Mouse (Mus musculus) MEL-GATA-1-ER (cell line): ENCODE measurements around the gene Rictor.

Experiments used
- DNase-seq: peaks from one replicate; pipeline ENCODE4 v3.0.0-alpha.2; 2012; ENCODE audit warnings: low read depth; ENCODE audit errors: extremely low read depth

The Rictor gene

DNA sequence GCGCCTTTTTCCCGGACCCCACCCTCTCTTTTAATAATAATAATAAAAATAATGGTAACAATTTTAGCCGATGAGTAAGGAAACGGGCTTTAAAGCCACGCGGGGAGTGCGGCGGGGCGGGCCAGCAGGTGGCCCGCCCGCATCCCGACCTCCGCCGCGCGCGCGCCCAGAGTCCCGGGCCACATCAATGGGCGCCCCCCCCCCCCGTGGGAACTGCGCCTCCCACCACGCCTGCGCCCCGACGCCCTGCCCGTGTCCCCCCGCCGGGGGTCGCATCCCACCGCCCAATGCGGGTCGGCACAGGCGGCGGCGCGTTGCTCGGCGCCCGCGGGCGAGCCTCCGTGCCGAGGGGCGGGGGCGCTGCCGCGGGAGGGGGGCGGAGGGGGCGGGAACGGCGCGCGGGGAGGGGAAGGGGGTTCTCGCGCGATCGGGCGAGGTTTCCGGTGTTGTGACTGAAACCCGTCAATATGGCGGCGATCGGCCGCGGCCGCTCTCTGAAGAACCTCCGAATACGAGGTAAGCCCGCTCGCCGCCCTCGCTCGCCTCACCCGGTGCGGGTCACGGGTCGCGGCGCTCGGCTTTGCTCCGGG, at the start of gene Rictor:
Rictor (plus strand) TSS at position 444 of the 590 bp plus-strand sequence.
- no peak for DNase-seq

DNA sequence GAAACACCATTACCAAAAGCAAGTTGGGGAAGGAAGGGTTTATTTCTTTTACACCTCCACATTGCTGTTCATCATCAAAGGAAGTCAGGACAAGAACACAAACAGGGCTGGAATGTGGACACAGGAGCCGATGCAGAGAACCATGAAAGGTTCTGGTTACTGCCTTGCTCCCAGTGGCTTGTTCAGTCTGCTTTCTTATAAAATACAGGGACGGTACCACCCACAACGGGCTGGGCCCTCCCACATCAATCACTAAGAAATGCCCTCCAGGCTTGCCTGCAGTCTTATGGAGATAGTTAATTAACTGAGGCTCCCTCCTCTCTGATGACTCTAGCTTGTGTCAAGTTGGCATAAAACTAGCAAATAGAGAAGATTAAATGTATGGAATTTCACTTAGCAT, 46.2 kb upstream of the Rictor start:
- DNase-seq, result no peak

DNA sequence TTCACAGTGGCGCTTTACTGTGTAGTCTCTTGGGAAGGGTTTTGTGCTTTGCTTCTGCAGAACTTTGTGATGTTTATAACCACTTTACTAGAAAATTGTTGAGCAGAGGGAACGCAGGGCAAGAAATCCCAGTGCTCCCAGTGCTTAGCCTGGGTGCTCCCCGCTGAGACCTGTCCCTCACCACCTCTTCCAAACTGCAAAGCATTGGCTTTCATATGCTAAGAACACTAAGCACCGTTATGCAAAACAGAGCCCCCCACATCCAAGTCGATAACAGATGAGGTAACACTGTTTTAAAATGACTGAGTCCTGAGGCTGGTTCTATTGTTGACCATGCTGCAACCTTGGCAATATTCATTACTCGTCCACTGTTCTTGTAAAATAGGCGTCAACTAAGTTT, 44.2 kb upstream of the Rictor start:
- no peak for DNase-seq

DNA sequence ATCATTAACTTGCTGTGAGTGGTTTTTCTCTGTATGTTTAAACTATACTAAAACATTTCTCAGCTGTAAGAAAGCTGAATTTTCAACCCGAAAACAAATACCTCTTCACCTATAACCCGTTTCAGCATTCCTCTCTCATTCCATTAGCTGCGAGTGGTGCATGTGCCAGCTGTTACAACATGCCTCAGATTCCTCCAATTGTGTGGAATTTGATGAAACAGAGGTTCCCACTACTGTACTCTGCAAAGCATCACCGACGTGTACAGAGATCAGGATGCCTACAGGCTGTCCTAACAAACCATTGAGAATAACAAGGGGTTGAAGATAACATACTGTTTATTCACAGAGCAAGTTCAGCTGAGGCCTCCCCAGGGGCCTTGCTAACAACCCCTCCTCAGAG, 42.1 kb upstream of the Rictor start:
- no peak for DNase-seq

DNA sequence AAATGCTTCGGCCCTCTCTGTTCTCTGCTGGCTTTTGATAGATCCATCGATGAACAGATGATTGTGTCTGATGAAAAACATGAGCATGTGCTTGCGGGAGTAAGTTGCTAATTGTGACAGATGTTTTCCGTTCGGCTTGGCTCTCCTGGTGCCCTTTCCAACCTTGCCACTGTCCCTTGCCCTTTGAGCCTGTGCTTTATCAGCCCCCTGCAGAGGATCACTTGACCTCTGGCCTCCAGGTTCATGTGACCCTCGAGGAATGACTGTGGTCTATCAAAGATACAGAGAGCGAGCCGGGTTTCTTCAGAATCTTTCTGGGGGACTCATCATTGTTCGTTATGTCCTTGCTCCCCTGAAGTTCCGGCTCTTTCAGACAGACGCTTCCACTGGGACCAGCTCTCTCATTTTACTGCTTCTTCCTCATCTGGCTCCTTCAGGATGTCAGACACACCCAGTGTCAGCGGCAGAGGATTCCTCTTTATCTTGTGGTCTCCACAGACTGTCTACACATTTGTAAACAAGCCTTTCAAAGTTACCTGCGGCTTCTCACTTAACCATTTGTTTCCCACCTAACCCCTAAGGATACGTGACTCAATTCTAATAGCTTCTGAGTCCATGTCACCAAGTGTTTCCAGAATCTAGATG, 39.3 kb upstream of the Rictor start:
- DNase-seq, result peak; percentile 6

DNA sequence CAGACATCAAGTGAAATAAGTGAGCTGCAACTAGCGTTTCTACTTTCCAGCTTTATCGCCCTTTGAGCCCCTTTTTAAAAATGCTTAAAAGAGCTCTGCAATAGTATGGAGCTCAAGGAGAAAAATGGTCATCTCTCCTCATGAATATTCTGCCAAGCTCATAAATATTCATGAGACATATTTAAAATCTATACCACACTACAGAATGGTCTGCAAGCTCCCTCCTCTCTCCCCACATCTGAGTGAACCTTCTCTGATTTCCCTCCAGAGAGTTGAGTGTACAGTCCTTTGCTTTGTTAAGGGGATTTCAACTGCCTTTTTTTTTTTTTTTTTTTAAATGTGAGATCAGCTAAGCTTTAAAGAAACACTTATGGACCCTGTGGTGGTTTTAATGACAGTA, 29.7 kb upstream of the Rictor start:
- DNase-seq, result no peak

DNA sequence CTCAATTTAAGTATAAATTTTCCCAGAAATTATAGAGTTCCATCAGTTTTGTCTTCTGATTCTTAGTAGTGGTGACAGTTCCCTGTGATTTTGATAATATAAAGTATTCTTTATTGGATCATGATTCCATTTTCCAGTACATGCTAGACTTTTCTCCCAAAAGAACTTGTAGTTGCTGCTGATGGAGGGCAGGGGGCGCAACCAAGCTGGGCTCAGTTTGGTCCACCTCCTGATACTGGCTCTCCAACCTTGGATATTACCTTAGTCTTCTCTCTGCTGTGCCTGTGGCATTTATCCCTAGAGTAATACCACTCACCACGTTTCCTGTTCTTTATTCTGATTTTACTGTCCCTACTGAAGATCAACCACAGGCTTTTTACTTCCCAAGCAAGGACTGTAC, 6.0 kb upstream of the Rictor start:
- no peak for DNase-seq

DNA sequence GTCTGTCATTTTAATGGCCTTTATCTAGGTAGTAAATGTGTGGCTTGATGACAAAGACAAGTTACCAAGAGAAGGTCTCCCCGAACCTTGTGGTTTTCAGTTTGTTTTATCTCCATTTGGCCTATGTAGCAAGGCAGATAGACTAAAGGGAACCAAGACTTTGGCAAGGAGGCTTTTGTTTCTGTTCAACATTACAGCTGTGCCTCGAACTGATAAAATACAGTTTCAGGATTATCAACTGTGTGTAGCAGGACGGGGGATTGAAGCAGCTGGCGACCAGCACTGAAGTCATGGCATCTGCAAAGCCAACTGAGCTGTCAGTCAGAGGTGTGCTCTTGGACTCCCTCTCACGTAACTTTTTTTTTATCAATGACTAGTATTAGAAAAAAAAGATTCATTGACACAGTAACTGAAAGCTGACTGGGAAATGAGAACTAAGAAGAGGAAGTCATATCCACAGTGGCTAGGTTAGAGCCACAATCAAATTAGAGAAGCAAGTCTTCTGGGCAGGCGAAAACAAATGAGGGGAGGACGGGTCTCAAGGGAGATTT, 2.8 kb upstream of the Rictor start:
- DNase-seq, result peak; percentile 99

DNA sequence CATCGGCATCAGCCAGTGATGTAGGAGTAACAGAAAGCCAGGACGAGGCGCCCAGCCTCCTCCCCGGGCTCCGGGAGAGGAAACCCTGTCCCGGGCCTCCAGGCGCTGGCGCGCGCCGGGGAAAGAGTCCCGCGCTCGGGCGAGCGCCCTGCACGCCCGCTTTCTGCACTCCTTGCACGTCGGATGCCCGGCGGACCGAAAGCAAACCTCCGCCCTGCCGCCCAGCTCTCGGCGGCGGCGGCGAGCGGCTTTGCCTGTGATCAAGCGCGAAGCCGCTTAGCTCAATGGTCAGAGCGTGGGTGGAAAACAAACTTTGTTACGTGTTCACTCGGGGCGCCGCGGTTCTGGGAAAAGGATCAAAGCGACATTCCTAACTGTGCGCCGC, 636 bp upstream of the Rictor start:
- no peak for DNase-seq

DNA sequence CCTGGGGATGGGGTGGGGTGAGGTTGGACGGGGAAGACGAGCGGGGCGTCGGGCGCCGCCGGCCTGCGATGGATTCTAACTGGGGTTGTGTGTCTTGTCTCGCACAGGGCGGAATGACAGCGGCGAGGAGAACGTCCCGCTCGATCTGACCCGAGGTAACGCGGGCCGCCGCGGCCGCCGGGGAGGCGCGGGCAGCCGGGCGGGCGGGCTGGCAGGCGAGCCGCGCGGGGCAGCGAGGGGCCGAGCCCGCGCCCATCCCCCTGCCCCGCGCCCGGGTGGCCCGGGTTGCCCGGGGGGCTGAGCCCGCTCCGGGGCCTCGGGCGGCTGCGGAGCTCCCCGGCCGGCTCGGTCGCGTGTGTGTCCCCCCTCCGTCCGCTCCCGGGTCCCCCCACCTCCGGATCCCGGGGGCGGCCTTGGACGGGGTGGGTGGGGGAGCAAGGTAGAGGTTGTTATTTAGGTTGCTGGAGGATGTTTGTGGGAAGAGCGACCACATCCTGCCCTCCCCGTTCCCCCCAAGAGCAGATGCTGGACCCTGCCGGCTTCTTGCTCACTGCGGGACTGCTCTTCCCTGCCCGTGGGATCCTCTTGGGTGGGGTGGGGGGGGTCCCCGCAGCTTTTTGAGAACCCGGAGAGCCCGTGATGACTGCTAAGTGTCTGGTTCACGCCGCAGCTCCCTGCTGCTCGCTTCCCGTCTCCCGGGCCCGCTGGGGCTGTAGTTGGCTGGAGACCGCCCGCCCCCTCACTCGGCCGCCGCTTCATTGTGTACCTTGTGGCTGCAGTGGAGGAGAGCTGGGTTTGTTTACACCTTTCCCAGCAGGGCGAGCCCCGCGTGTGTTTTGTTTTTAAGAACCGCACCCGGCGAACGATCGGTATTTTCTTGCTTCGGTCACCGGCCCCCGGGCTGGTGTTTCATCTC, 605 bp downstream of the Rictor start:
- DNase-seq, result no peak

DNA sequence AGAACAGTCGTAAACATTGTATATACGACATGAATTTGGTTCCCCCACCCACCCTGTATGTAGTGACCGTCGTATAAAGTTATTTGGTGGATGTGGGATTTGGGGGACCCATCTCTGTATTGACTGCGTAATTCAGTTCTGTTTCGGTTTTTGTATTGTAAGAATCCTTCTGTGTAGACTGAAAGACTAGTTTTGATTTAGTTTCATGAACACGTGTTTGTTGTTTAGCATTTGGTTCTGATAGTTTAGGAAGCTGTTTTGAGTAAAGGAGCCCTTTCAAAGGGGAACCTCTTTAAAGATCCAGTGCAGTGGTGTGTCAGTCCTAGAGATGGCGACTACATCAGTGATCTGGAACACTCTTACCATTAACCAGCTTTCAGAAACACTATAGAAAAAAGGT, 1.4 kb downstream of the Rictor start:
- no peak for DNase-seq

DNA sequence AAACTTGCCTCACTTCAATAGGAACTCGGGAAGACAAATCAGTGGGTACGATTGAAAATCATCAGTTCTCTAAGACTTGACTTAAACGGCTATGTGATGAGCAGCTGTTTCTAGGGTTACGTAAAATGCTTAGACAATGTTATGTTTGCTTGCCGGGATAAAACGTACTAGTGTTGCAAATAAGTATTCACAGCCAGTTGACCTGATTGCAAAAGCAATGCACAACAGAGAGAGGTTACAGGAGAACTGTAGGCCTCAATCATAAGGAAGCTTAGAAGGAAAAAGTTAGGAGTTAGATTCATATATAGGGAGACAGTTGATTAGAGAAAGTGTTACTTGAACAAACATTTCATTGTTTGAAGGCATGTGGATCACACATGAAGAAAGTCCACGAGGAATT, 2.2 kb downstream of the Rictor start:
- no peak for DNase-seq

DNA sequence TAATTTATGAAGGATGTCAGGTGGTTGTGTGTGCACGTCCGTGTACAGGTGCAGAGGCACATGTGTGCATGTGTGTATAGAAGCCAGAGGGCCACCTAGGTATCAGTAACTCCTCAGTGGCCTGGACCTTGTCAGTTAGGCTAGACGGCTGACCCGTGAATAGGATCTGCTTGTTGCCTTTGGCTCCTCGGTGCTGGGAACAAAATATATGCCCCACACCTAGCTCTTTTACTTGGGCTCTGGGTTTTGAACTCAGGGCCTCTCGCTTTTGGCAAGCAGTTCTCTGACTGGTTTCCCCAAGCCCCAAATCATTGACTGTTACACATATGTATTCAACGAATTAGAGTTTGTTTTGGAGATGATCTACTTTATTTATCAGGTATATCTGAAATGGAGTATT, 3.0 kb downstream of the Rictor start:
- DNase-seq, result no peak

DNA sequence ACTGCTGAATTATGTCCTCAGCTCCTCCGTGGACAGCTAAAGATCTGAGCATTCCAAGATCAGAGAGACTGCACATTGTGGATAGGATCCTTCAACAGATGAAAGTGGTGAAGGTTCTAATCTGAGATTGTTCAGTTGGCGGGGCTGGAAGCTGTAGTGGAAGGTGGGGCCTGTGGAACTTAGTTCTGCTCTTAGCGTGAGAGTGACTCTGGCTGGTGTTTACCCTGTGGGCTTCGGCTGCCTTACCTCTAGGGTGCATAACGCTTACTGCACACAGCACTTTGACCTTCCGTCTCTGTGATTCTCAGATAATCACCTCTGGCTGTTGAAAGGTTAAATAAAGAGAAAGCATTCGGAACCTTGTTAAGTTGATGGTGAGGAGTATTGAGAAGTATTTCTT, 6.6 kb downstream of the Rictor start:
- DNase-seq, result no peak

DNA sequence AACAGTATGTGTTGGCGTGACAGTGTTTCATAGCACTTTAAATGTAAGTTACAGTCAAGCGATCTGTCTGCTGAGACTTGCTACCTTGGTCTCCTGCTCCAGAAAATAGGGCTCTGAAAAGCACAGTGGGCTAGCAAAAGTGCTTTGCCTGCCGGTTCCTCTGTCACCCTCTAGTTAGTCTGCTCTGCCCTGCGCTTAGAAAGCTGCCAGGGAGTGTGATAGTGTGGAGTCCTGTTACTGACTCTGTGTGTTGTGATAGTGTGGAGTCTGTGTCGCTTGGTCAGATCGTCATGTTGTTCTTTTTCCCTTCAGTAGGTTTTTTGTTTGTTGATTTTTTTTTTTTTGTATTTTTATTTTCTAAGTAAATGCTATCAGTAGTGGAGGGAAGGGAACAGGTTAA, 7.1 kb downstream of the Rictor start:
- DNase-seq, result no peak

DNA sequence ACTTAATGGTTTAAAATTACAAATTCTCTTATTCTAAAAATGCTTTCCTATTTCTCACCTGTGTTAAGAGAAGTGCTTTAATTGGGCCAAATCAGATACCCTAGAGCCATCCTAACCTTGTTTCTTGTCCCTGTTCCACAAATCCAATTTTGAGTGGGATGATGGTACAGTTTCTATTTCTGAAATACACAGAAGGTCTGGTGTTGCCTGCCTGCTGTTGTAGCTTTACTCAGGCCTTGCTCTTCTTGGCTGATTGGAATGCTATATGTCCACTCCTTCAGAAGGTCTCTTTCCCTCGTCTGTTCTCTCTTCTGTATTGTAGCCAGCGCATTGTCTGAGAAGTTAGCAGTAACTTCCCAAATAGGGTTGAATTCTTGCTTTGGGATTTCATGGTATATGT, 13.2 kb downstream of the Rictor start:
- DNase-seq, result no peak

DNA sequence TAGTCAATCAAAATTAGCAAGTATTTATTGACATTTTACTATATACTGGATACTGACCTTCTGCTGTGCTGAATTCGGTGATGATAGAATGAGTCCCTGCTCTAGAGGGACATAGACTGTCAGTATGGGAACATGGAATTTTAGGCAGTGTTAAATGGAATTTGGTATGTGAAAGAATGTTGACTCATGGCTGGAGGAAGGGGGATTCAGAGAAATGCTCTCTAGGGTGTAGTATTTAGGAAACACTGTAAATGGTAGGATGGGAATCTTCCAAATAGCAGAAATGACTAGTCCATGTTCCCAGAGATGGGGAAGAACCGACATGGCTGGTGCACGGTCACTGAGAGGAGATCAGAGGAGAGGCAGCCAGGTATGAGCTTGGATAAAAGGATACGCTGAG, 13.6 kb downstream of the Rictor start:
- no peak for DNase-seq

DNA sequence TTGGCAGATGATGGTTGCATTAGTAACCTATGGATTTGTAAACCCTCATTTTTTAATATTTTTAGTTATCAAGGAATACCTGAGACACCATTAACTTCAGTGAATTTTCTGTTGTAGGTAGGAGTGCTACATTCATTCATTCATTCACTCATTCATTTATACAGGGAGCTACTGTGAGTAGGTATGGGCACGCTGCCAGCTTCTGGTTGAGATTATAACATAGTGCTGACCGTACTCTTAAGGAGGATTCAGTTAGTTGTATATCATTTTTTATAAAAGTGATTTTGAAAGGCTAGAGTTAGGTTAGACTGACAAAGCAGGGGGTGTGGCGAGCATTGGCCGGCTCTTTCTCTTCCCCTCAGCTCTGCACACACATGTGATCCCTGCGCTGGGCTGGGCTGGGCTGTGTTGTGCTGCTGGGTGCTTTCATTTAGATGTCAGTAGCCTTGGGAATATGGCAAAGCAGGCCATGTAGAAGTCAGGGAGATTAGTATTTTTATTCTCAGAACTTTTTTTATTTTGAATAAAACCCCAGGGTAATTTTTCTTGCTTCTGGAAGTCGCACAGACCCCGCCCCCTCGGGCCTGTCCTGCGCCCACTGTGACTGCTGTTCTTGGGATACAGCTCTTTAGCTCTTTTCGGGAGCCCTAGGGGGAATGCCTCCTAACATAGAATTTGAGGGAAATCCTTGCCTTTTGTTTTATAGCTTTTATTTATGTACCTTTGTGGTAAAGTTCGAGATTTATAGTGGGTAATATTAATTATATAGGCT, 14.4 kb downstream of the Rictor start:
- DNase-seq, result no peak

DNA sequence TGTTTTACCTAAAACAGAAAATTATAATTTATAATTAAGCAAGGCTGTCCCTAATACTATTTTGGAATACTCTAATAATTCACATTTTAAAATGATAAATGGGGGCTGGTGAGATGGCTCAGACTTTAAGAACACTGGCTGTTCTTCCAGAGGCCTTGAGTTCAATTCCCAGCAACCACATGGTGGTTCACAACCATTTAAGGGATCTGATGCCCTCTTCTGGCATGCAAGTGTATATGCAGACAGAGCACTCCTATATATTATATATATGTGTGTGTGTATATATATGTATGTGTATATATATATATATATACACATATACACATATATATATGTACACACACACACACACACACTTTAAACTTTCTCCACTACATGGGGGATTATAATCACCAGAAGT, 15.2 kb downstream of the Rictor start:
- DNase-seq, result no peak

DNA sequence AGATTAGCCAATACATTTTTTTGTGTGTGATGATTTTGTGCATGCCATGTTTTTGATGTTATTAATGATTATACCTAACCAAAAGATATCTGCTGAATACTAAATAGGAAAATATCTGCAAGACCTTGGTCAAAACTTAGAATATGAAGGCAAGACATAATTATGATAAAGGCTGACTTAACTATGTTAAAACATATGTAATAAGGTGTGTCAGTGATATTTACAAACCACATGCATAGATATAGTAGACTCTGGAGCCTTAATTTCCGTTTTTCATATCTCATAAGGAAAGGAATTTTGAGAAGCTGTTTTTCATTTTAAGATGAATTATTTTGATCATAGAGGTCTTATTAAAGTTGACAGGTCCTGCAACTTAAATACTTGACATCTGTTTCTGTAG, 16.3 kb downstream of the Rictor start:
- no peak for DNase-seq

DNA sequence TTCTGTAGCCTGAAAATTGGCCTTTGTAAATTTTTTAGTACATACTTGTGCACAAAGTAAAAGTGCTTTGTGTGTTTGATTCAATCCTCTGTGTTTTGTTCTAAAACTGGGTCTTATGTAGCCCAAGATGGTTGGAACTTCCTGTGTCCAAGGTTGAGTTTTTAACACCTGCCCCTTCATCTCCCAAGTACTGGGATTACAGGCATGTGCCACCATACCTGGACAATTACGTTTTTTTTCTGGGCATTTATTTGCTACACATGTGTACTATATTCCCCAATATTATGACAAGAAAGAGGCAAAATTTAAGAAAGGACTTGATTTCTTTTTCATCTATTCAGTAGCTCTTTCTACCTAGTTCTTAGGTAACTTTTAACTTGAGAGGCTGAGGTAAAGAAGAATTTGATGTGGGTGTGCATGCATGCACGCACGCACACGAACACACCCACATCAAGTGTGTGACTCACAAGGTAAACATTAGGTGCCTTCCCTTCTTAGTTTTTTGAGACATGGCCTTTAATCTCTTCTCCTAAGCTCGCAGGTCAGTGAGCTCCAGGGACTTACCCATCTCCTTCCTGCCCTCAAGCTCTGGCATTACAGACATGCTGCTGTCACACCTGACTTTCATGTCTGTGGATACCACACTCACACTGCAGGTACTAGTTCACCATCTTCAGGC, 18.1 kb downstream of the Rictor start:
- no peak for DNase-seq
